22 mouse cellular contexts compared by ENCODE assay signal in genomic region chr4:81302056-81302455, GRCm38 (mm10).
DNase-seq lines count a peak whose midpoint lies in the region; ATAC-seq lines count a peak whose summit lies in the region.
"Had no signal": no experiment of that assay in that cellular context is flagged by ENCODE, and none has a peak within 500 bp of the region (broad histone marks: within the 10 kb centered on the region; RNA-seq: fewer than 3 reads in every experiment).

No protein-coding gene starts in this region.

- H3K9me3 ChIP-seq in kidney, embryonic 15.5 days (replicated peaks) = no peaks in the 10 kb centered on the region
- H3K9me3 ChIP-seq: embryonic facial prominence, embryonic 10.5 days; embryonic facial prominence, embryonic 12.5 days; forebrain, embryonic 13.5 days; forebrain, embryonic 15.5 days had no signal

- H3K27me3 ChIP-seq in kidney, embryonic 15.5 days = no peaks in the 10 kb centered on the region
- H3K27me3 ChIP-seq: CH12.LX; embryonic facial prominence, embryonic 12.5 days; forebrain, embryonic 13.5 days; forebrain, embryonic 15.5 days; Patski had no signal

- no peak overlapping the region for H3K4me2 ChIP-seq in kidney, embryonic 15.5 days
- H3K4me2 ChIP-seq: embryonic facial prominence, embryonic 12.5 days; forebrain, embryonic 13.5 days; forebrain, embryonic 15.5 days had no signal

- intact Hi-C loops in heart, postnatal 25 days (cut with DNase I) = no loop called here

- 0 out of 2 replicates have a peak, but pooled peaks cover 2% of the 10 kb centered on the region for H3K4me1 ChIP-seq in kidney, embryonic 15.5 days
- H3K4me1 ChIP-seq: embryonic facial prominence, embryonic 10.5 days; embryonic facial prominence, embryonic 12.5 days; forebrain, embryonic 13.5 days; forebrain, embryonic 15.5 days had no signal

- WGBS in kidney, embryonic 15.5 days = 71% methylated on average over 3 of the region's 3 CpGs

- peaks cover 40% of the 10 kb centered on the region for H3K36me3 ChIP-seq in kidney, embryonic 15.5 days
- H3K36me3 ChIP-seq: G1E had no signal

- no peak overlapping the region for H3K9ac ChIP-seq in kidney, embryonic 15.5 days
- H3K9ac ChIP-seq: embryonic facial prominence, embryonic 12.5 days; forebrain, embryonic 13.5 days; forebrain, embryonic 15.5 days; forebrain, postnatal 0 days had no signal

- peak overlapping the region; percentile 13; the same call in 1 of the 2 replicates for H3K27ac ChIP-seq in kidney, embryonic 15.5 days
- H3K27ac ChIP-seq: embryonic facial prominence, embryonic 10.5 days; embryonic facial prominence, embryonic 12.5 days; forebrain, embryonic 13.5 days; forebrain, embryonic 15.5 days had no signal

- no peak for DNase-seq in kidney, adult 11 months
- peak; percentile 43 for DNase-seq in Muller cell, postnatal 12 days (ENCODE audit: inconsistent ontology term)
- DNase-seq in cerebellum, adult 11 months = no peak
- no peak for DNase-seq in heart, postnatal 25 days (ENCODE audit: low spot score)
- DNase-seq: adrenal gland, adult 8-10 months; adrenal gland, postnatal 14 days; adrenal gland, postnatal 36 days; cerebellum, adult 18-20 months; cerebellum, adult 8-10 months; cerebellum, adult 9-11 months; cerebellum, postnatal 25 days; forebrain, postnatal 0 days had no signal

- H3K4me3 ChIP-seq in kidney, embryonic 15.5 days (replicated peaks) = no peak overlapping the region
- H3K4me3 ChIP-seq: embryonic facial prominence, embryonic 10.5 days; embryonic facial prominence, embryonic 12.5 days; forebrain, embryonic 13.5 days; forebrain, embryonic 15.5 days had no signal

- no peak for ATAC-seq in kidney, embryonic 15.5 days (replicated peaks; ENCODE audit: low FRiP score)
- ATAC-seq: activated CD4-positive, CD25-positive, alpha-beta regulatory T cell, adult 4 months; CD4-positive, CD25-positive, alpha-beta regulatory T cell, adult 4 months; forebrain, embryonic 13.5 days; forebrain, embryonic 15.5 days; forebrain, postnatal 0 days; Patski had no signal
